ENCODE assay signal across 8 mouse cellular contexts in genomic region chrX:93631657-93632449, GRCm38 (mm10). TPM values are rescaled to one million over a fixed set of nuclear protein-coding genes. Genes with fewer than 3 reads are reported as not detected.
DNase-seq lines count a peak whose midpoint lies in the region; ATAC-seq and TF ChIP-seq lines count a peak whose summit lies in the region.

Pola1 (minus strand) TSS chrX:93632155.

- peak within 1 kb of the TSS; percentile 92 for H3K27ac ChIP-seq in ES-E14 (ENCODE audit: insufficient read depth, low read depth, low read length, poor library complexity, severe bottlenecking)
- peak within 1 kb of the TSS; percentile 60; the same call in 1 of the 2 replicates for H3K27ac ChIP-seq in forebrain, embryonic 16.5 days (ENCODE audit: low read length)
- H3K27ac ChIP-seq in lung, embryonic 15.5 days: peak within 1 kb of the TSS; percentile 47

- WGBS in forebrain, embryonic 16.5 days: 21% methylated on average over 52 of the region's 53 CpGs
- 18% methylated on average over 53 of the region's 53 CpGs for WGBS in lung, embryonic 15.5 days

- in situ Hi-C loops in ES-E14 (cut with MboI; ENCODE audit: low sequenced_read_pairs in 2 of 2, unreplicated experiment in 2 of 2): no loop called here

- no peaks in the 10 kb centered on the region for H3K9me3 ChIP-seq in ES-E14 (ENCODE audit: control insufficient read depth, insufficient read depth, low read depth, low read length)
- H3K9me3 ChIP-seq in forebrain, embryonic 16.5 days (ENCODE audit: control insufficient read depth, low read length): no peaks in the 10 kb centered on the region
- H3K9me3 ChIP-seq in lung, embryonic 15.5 days: no peaks in the 10 kb centered on the region

- peak within 1 kb of the TSS; percentile 65 for H3K4me2 ChIP-seq in forebrain, embryonic 16.5 days (ENCODE audit: low read length)
- peak within 1 kb of the TSS; percentile 59 for H3K4me2 ChIP-seq in lung, embryonic 15.5 days

- ATAC-seq in forebrain, embryonic 16.5 days: peak; percentile 98
- ATAC-seq in lung, embryonic 15.5 days (ENCODE audit: borderline replicate concordance, extremely low read depth, low FRiP score, low TSS enrichment): peak; percentile 99

- peak; percentile 60 for DNase-seq in ES-E14 (ENCODE audit: low read depth, low spot score)
- peak; percentile 94 for DNase-seq in cerebellum, adult 11-12 months
- DNase-seq in heart, postnatal 4 days: peak; percentile 90
- DNase-seq in layer of hippocampus, adult 8-10 months (ENCODE audit: low spot score in 2 of 2): peak; percentile 61 to 67
- DNase-seq in ovary, adult 18-20 months (ENCODE audit: low spot score): peak; percentile 83
- peak; percentile 75 for DNase-seq in thymus, postnatal 0 days (ENCODE audit: low spot score)

- peaks cover 2 to 4% of the 10 kb centered on the region in 2 experiments; a peak in 2 of 4 replicates for H3K4me1 ChIP-seq in ES-E14 (ENCODE audit: control insufficient read depth in 2 of 2, insufficient read depth in 2 of 2, low read length in 2 of 2, poor library complexity in 1 of 2)
- peaks cover 5% of the 10 kb centered on the region; the same call in 1 of the 2 replicates for H3K4me1 ChIP-seq in forebrain, embryonic 16.5 days (replicated peaks; ENCODE audit: control insufficient read depth, insufficient read depth, low read length)
- no peaks in the 10 kb centered on the region for H3K4me1 ChIP-seq in lung, embryonic 15.5 days

- H3K36me3 ChIP-seq in ES-E14 (ENCODE audit: control insufficient read depth, insufficient read depth, low read length, poor library complexity, severe bottlenecking): no peaks in the 10 kb centered on the region
- H3K36me3 ChIP-seq in forebrain, embryonic 16.5 days (ENCODE audit: control insufficient read depth, insufficient read depth): no peaks in the 10 kb centered on the region
- no peaks in the 10 kb centered on the region for H3K36me3 ChIP-seq in lung, embryonic 15.5 days

- peak within 1 kb of the TSS; percentile 95 for H3K9ac ChIP-seq in ES-E14 (ENCODE audit: insufficient read depth, low read depth, low read length, poor library complexity, severe bottlenecking)
- peak within 1 kb of the TSS; percentile 61 for H3K9ac ChIP-seq in forebrain, embryonic 16.5 days (replicated peaks; ENCODE audit: low read depth, low read length)
- H3K9ac ChIP-seq in lung, embryonic 15.5 days: peak within 1 kb of the TSS; percentile 53

- no peaks in the 10 kb centered on the region for H3K27me3 ChIP-seq in forebrain, embryonic 16.5 days (replicated peaks; ENCODE audit: control insufficient read depth, insufficient read depth, low read length)
- no peaks in the 10 kb centered on the region for H3K27me3 ChIP-seq in lung, embryonic 15.5 days

- H3K4me3 ChIP-seq in ES-E14 (ENCODE audit: insufficient read depth in 1 of 2, low read depth in 1 of 2, low read length in 2 of 2, poor library complexity in 1 of 2, severe bottlenecking in 1 of 2): peak within 1 kb of the TSS; percentile 88 to 94
- peak within 1 kb of the TSS; percentile 66 for H3K4me3 ChIP-seq in forebrain, embryonic 16.5 days (replicated peaks; ENCODE audit: low read length)
- H3K4me3 ChIP-seq in lung, embryonic 15.5 days: peak within 1 kb of the TSS; percentile 56

TF ChIP-seq in ES-E14, 5 proteins besides CTCF, POLR2A, EP300 and RAD21:
- TF ChIP-seq ZNF384 (IDR thresholded peaks at IDR 0.05; ENCODE audit: low read depth, low read length): no peak
- TF ChIP-seq MAFK (IDR thresholded peaks at IDR 0.05; ENCODE audit: insufficient read depth, low read depth, low read length): no peak
- peak; percentile 69; the same call in 1 of the 2 replicates for TF ChIP-seq CHD2 (IDR thresholded peaks at IDR 0.05; ENCODE audit: low read depth, low read length)
- no peak for TF ChIP-seq ZC3H11A (IDR thresholded peaks at IDR 0.05; ENCODE audit: borderline replicate concordance, low read depth, low read length)
TF ChIP-seq in ES-E14: peak in this region for 1.

RNA-seq across cellular contexts. Expression of gene Pola1, which starts in this region (rescaled TPM):
- 36.6 and 40.3 TPM in 2 replicates for total RNA-seq in ES-E14 (2012; rRNA removed)
- 10.8 and 11.2 TPM in 2 replicates for polyA plus RNA-seq in forebrain, embryonic 16.5 days (2015; fragmentation: Nextera tagmentation; extraction: Ambion mirVana)
- total RNA-seq in heart, postnatal 4 days (2021): 10 to 100 TPM; 16.9 to 18.0 TPM
- 1 to 10 TPM; 7.6 to 9.5 (median 8.6) TPM for total RNA-seq in layer of hippocampus, adult 8-10 months (2022)
- polyA plus RNA-seq in lung, embryonic 15.5 days (2015; fragmentation: Nextera tagmentation; extraction: Ambion mirVana): 22.1 and 24.7 TPM in 2 replicates
- polyA plus RNA-seq in thymus, postnatal 0 days (2015; fragmentation: Nextera tagmentation; extraction: Ambion mirVana): 15.9 and 17.4 TPM in 2 replicates

Comparison
In these comparisons a context has a peak if more than half of its experiments do, and no peak if none do; other contexts are left out.
1. Peak in every context shown above with its lines: DNase-seq, ATAC-seq, H3K4me3 ChIP-seq and H3K27ac ChIP-seq.